Mouse (Mus musculus) megakaryocyte, embryonic 14.5 days (primary cell): ENCODE measurements at regions not wholly inside any gene's neighbourhood (a gene's known extent, or its start where the extent isn't known, plus 50 kb on each side); places are given as distances from the start of the nearest gene placed in this dataset.

Experiments used
- FLI1 ChIP-seq: IDR thresholded peaks from 2 replicates; pipeline ENCODE4 v1.6.1; 2012; ENCODE audit warnings: low read length, inconsistent platforms, mixed read lengths
- GATA1 ChIP-seq: IDR thresholded peaks from 3 replicates; pipeline ENCODE4 v1.6.1; 2012; ENCODE audit warnings: mixed read lengths, low read length, inconsistent platforms, borderline replicate concordance

- no peak for TF ChIP-seq GATA1
- no peak for TF ChIP-seq FLI1
Measured at GRCm38 (mm10) chr2:148171113-148171512, 124.3 kb upstream of the Foxa2 start.
